Mouse (Mus musculus) MEL (cell line): ENCODE data around the gene Syce3.

ENCODE experiments used
- CHD2 ChIP-seq: IDR thresholded peaks from 2 replicates; pipeline ENCODE4 v1.6.1; 2011; ENCODE audit warnings: low read length, improper control_type of control experiment
- CTCF ChIP-seq, 3 experiments: IDR thresholded peaks in 2 of 3; conservative IDR thresholded peaks in 1 of 3; 2 replicates each; pipeline ENCODE4 v1.5.1; 2011 to 2012; ENCODE audit warnings: low read length in 3 of 3, low read depth in 2 of 3, mild to moderate bottlenecking in 2 of 3, improper control_type of control experiment in 1 of 3, inconsistent platforms in 1 of 3, mixed read lengths in 1 of 3, moderate library complexity in 1 of 3; ENCODE audit not compliant: control insufficient read depth in 1 of 3, insufficient read depth in 1 of 3, poor library complexity in 1 of 3, severe bottlenecking in 1 of 3
- KAT2A ChIP-seq: conservative IDR thresholded peaks from 2 replicates; pipeline ENCODE4 v1.6.1; 2012; ENCODE audit warnings: low read depth, low read length, improper control_type of control experiment, inconsistent platforms
- MAX ChIP-seq: IDR thresholded peaks from 2 replicates; pipeline ENCODE4 v1.6.1; 2011; ENCODE audit warnings: low read length, improper control_type of control experiment
- MAZ ChIP-seq: IDR thresholded peaks from 2 replicates; pipeline ENCODE4 v1.6.1; 2012; ENCODE audit warnings: low read depth, mild to moderate bottlenecking, inconsistent platforms, low read length, improper control_type of control experiment
- POLR2A ChIP-seq, 2 experiments: IDR thresholded peaks; 2 replicates each; pipeline ENCODE4 v1.6.1; 2011 to 2012; ENCODE audit warnings: low read length in 2 of 2, mild to moderate bottlenecking in 2 of 2, control low read depth in 1 of 2, improper control_type of control experiment in 1 of 2, low read depth in 1 of 2, moderate library complexity in 1 of 2; ENCODE audit not compliant: control insufficient read depth in 1 of 2, insufficient read depth in 1 of 2, poor library complexity in 1 of 2
- POLR2AphosphoS2 ChIP-seq: IDR thresholded peaks from 2 replicates; pipeline ENCODE4 v1.6.1; 2011; ENCODE audit warnings: low read length, improper control_type of control experiment
- TAL1 ChIP-seq: IDR thresholded peaks from 2 replicates; pipeline ENCODE4 v1.6.1; 2012; ENCODE audit warnings: mild to moderate bottlenecking, inconsistent platforms, low read length, moderate library complexity, mixed read lengths
- ZKSCAN1 ChIP-seq: IDR thresholded peaks from 2 replicates; pipeline ENCODE4 v1.6.1; 2012; ENCODE audit warnings: low read depth, mild to moderate bottlenecking, inconsistent platforms, low read length, improper control_type of control experiment, moderate library complexity

GRCm38 (mm10) chr15:89453865-89454478 is 43.7 kb upstream of the Syce3 start, which contains the start of gene Mapk8ip2:
- TF ChIP-seq CHD2 (no peak), KAT2A (no peak), MAZ (no peak), POLR2AphosphoS2 (no peak), ZKSCAN1 (no peak), CTCF (IDR thresholded peaks at IDR 0.05 in 2 of 3, conservative IDR thresholded peaks at IDR 0.05 in 1 of 3; ENCODE audit: control insufficient read depth in 1 of 3, insufficient read depth in 1 of 3, low read depth in 2 of 3, low read length in 3 of 3, poor library complexity in 1 of 3, severe bottlenecking in 1 of 3) (no peak), TAL1 (no peak), MAX (no peak), POLR2A (IDR thresholded peaks at IDR 0.05; ENCODE audit: control insufficient read depth in 1 of 2, insufficient read depth in 1 of 2, low read depth in 1 of 2, low read length in 2 of 2, poor library complexity in 1 of 2) (no peak)
